In the genomic region with DNA sequence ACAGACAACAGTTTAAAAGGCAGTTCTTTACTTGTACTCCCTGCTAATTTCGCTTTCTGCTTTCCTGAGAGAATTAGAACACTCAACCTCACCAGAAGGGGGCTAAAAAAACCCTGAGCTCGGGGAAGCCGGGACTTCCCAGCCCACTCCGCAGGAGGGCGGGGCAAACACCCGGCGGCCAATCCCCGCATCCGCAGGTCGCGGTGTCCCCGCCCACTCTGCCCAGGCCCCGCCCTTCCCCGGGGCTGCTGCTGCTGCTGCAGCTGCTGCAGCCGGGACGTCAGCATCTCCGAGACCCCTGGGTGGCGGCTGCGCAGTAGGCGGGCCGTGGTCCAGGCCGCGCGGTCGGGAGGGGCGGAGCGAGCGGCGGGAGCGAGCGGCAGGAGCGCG, we compare ENCODE assay signal across 8 mouse cellular contexts. TPM values are rescaled to one million over a fixed set of nuclear protein-coding genes. Genes with fewer than 3 reads are reported as not detected.
DNase-seq lines count a peak whose midpoint lies in the region; ATAC-seq and TF ChIP-seq lines count a peak whose summit lies in the region.

No protein-coding gene starts in this region.

- H3K9me3 ChIP-seq in hindbrain, postnatal 0 days (ENCODE audit: low read length), result no peaks in the 10 kb centered on the region

- ATAC-seq in hindbrain, postnatal 0 days, result peak; percentile 99
- ATAC-seq in megakaryocyte, adult 5-6 weeks (ENCODE audit: poor library complexity, severe bottlenecking), result peak; percentile 91

- peak overlapping the region; percentile 93 for H3K4me3 ChIP-seq in hindbrain, postnatal 0 days (ENCODE audit: low read length)
- peak overlapping the region; percentile 72 for H3K4me3 ChIP-seq in left cerebral cortex, adult 2 months

- peak; percentile 100 for DNase-seq in T-cell, adult 2 months (ENCODE audit: low spot score)
- DNase-seq in cerebellum, postnatal 36 days, result peak; percentile 89 to 95
- DNase-seq in gastrocnemius, adult 18-20 months (ENCODE audit: low spot score), result peak; percentile 97
- DNase-seq in hindbrain, postnatal 0 days (ENCODE audit: low spot score), result peak; percentile 97
- DNase-seq in left cerebral cortex, adult 2 months (ENCODE audit: extremely low spot score in 1 of 2, low spot score in 2 of 2), result peak; percentile 98
- peak; percentile 93 to 94 for DNase-seq in right cerebral cortex, adult 2 months (ENCODE audit: low spot score in 2 of 2)
- DNase-seq in urinary bladder, postnatal 14 days (ENCODE audit: low spot score), result peak; percentile 99

- no peaks in the 10 kb centered on the region for H3K36me3 ChIP-seq in hindbrain, postnatal 0 days (ENCODE audit: insufficient read depth, low read length)

- peaks cover 8% of the 10 kb centered on the region; the same call in 1 of the 2 replicates for H3K4me1 ChIP-seq in hindbrain, postnatal 0 days (ENCODE audit: insufficient read depth, low read length)

- TF ChIP-seq CTCF in hindbrain, postnatal 0 days (IDR thresholded peaks at IDR 0.05; ENCODE audit: low read depth), result peak; percentile 60
- peak; percentile 68 for TF ChIP-seq CTCF in left cerebral cortex, adult 2 months (IDR thresholded peaks at IDR 0.05)

- intact Hi-C loops in left cerebral cortex, adult 2 months (cut with DNase I), result no loop called here

- H3K27ac ChIP-seq in hindbrain, postnatal 0 days, result peak overlapping the region; percentile 93
- no peak overlapping the region for H3K27ac ChIP-seq in left cerebral cortex, adult 2 months

- H3K27me3 ChIP-seq in hindbrain, postnatal 0 days (ENCODE audit: insufficient read depth, low read length), result no peaks in the 10 kb centered on the region

- peak overlapping the region; percentile 71 for H3K4me2 ChIP-seq in hindbrain, postnatal 0 days (ENCODE audit: low read depth, low read length)

- H3K9ac ChIP-seq in hindbrain, postnatal 0 days (replicated peaks; ENCODE audit: low read length), result peak overlapping the region; percentile 85

- WGBS in hindbrain, postnatal 0 days, result under 1% methylated on average over 30 of the region's 33 CpGs

RNA-seq across cellular contexts. Expression of gene C1galt1, which starts 0.2 kb away (rescaled TPM):
- total RNA-seq in gastrocnemius, adult 18-20 months (2021), result 10 to 100 TPM; 14.1 to 14.3 TPM
- 14.3 and 14.8 TPM in 2 replicates for total RNA-seq in hindbrain, postnatal 0 days (2014; rRNA removed)
- polyA plus RNA-seq in hindbrain, postnatal 0 days (2015; fragmentation: Nextera tagmentation; extraction: Ambion mirVana), result 1.5 and 1.8 TPM in 2 replicates
- 10 to 100 TPM; 12.4 to 13.7 TPM for total RNA-seq in left cerebral cortex, adult 2 months (2021)
- 31.7 and 35.6 TPM in 2 replicates for total RNA-seq in megakaryocyte, adult 5-6 weeks (2015)
- 19.5 and 26.2 TPM in 2 replicates for total RNA-seq in megakaryocyte, adult 5-6 weeks (2017)
